Mouse (Mus musculus): ENCODE data around the gene Ganc. TPM values are rescaled to one million over a fixed set of nuclear protein-coding genes. Genes with fewer than 3 reads are reported as not detected.

The Ganc gene
- polyA plus RNA-seq, 1 experiment from 2014 or later, result 10.7 TPM

DNA sequence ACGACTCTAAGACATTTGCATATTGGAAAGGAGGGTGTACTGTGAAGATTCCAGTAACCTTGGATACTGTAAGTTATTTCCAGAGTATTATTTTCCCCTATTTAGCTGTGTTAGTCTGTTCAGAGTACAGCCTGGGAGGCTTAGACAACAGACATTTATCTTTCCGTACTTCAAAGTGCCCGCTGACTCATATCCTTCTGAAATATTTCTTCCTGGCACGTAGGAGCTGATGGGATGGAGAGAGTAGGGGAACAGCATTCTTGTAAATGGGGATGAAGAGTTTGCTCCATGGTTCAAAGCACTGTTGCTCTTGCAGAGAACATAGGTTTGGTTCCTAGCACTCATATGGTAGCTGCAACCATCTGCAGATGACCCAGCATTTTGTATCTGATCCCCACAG lies 48.9 kb downstream of the Ganc start:
- Histone ChIP-seq H3K9ac (no peak overlapping the region), H3K9me3 (replicated peaks) (no peaks in the 10 kb centered on the region; the same call in 1 of the 2 replicates), H3K36me3 (peaks cover 3% of the 10 kb centered on the region; the same call in 1 of the 2 replicates), H3K4me2 (no peak overlapping the region), H3K27ac (ENCODE audit: poor library complexity, severe bottlenecking) (no peak overlapping the region), H3K4me3 (no peak overlapping the region), H3K4me1 (replicated peaks) (0 out of 2 replicates have a peak, but pooled peaks cover 9% of the 10 kb centered on the region), H3K27me3 (replicated peaks) (no peaks in the 10 kb centered on the region)
- 60% methylated on average over 4 of the region's 4 CpGs for WGBS
- no peak for ATAC-seq (ENCODE audit: insufficient number of reproducible peaks, low FRiP score)

DNA sequence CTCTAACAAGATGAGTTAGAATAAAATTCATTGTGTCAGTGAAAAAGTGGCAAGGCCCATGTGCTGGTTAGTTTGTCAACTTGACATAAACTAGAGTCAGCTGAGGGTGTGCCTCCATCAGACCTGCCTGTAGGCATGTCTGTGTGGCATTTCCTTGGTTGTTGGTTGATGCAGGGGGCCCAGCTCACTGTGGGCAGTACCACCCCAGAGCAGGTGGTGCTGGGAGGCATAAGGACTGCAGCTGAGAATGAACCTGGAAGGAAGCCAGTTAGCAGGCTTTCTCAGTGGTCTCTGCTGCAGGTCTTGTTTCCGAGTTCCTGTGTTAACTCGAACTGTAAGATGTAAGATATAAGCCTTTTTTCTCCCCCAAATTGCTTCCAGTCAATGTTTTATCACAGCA lies 51.3 kb downstream of the Ganc start:
- Histone ChIP-seq H3K4me1 (replicated peaks) (0 out of 2 replicates have a peak, but pooled peaks cover 9% of the 10 kb centered on the region), H3K9me3 (replicated peaks) (no peaks in the 10 kb centered on the region; the same call in 1 of the 2 replicates), H3K27me3 (replicated peaks) (no peaks in the 10 kb centered on the region), H3K4me3 (no peak overlapping the region), H3K27ac (ENCODE audit: poor library complexity, severe bottlenecking) (no peak overlapping the region), H3K4me2 (no peak overlapping the region), H3K9ac (no peak overlapping the region), H3K36me3 (peaks cover 3% of the 10 kb centered on the region; the same call in 1 of the 2 replicates)
- no peak for ATAC-seq (ENCODE audit: insufficient number of reproducible peaks, low FRiP score)
- WGBS, result 58% methylated on average over 2 of the region's 2 CpGs

DNA sequence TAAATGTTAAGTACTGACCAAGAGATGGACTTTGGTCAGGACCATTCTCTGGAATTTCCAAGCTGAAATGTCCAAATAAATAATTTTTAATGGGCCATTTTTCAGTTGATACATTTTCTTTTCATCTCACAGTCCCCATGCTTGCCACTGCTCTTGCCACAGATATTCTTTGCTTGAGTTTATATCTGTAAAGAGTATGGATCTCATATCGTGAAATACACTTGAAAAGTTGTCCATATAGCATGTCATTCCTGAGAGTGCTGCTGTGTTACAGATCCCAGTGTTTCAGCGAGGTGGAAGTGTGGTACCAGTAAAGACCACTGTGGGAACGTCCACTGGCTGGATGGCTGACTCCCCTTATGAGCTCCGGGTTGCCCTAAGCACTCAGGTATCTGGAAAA lies 52.0 kb downstream of the Ganc start, which contains the start of gene Capn3:
Gene Capn3 (plus strand): TSS at position 301 of the 400 bp plus-strand sequence.
- Histone ChIP-seq H3K27ac (ENCODE audit: poor library complexity, severe bottlenecking) (no peak within 1 kb of the TSS), H3K4me1 (replicated peaks) (0 out of 2 replicates have a peak, but pooled peaks cover 8% of the 10 kb centered on the region), H3K36me3 (peaks cover 3% of the 10 kb centered on the region; the same call in 1 of the 2 replicates), H3K9me3 (replicated peaks) (no peaks in the 10 kb centered on the region; the same call in 1 of the 2 replicates), H3K4me2 (no peak within 1 kb of the TSS), H3K9ac (no peak within 1 kb of the TSS), H3K27me3 (replicated peaks) (no peaks in the 10 kb centered on the region), H3K4me3 (no peak within 1 kb of the TSS)
- no peak for ATAC-seq (ENCODE audit: insufficient number of reproducible peaks, low FRiP score)
- WGBS, result 72% methylated on average over 4 of the region's 4 CpGs

DNA sequence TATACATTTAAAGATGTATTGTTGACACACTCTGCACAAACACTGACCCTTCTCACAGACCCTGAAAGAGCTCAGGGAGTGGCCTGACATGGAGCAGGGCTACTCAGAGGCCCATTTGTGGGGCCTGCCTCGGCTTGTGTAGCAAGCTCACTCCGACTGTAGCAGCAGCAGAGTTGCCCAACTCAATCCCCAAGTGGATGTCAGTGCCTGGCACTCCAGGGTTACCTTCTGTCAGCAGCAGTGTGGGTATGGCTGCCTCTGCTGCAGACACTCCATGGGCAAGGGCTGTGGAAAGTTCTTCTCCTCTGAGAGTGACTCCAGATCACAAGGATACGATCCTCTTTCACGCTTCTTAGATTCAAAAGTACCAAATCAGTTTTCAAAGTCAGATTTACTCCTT lies 56.5 kb downstream of the Ganc start:
- ATAC-seq (ENCODE audit: insufficient number of reproducible peaks, low FRiP score), result no peak
- Histone ChIP-seq H3K27ac (ENCODE audit: poor library complexity, severe bottlenecking) (no peak overlapping the region), H3K9ac (no peak overlapping the region), H3K4me2 (no peak overlapping the region), H3K27me3 (replicated peaks) (no peaks in the 10 kb centered on the region), H3K9me3 (replicated peaks) (no peaks in the 10 kb centered on the region; the same call in 1 of the 2 replicates), H3K36me3 (no peaks in the 10 kb centered on the region), H3K4me3 (no peak overlapping the region), H3K4me1 (replicated peaks) (peaks cover 16% of the 10 kb centered on the region)
- 79% methylated on average over 4 of the region's 4 CpGs for WGBS

DNA sequence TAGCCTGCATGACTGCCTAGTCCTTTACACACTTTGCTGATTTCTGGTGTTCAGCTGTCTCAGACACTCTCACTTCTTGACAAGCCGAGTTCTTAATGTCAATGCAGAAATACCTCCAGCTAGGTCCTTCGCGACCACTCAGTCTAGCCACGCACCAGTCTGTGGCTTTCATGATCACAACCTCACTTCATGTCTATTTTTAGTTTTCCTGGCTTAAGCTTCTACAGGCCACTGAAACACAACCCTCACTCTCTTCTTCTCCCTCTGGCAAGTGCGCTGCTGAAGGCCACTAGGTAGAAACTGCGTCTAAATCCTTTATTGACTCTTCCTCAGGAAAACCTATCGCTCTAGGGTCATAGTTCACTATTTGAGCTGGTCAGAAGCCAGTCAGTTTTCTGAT lies 59.6 kb downstream of the Ganc start:
- H3K27me3 ChIP-seq (replicated peaks), result no peaks in the 10 kb centered on the region
- H3K9ac ChIP-seq, result no peak overlapping the region
- H3K27ac ChIP-seq (ENCODE audit: poor library complexity, severe bottlenecking), result peak overlapping the region; percentile 66; the same call in 1 of the 2 replicates
- H3K9me3 ChIP-seq (replicated peaks), result no peaks in the 10 kb centered on the region; the same call in 1 of the 2 replicates
- peaks cover 16% of the 10 kb centered on the region for H3K4me1 ChIP-seq (replicated peaks)
- peak overlapping the region; percentile 3; the same call in 1 of the 2 replicates for H3K4me2 ChIP-seq
- ATAC-seq (ENCODE audit: insufficient number of reproducible peaks, low FRiP score), result no peak
- no peak overlapping the region for H3K4me3 ChIP-seq
- 46% methylated on average over 7 of the region's 7 CpGs for WGBS
- H3K36me3 ChIP-seq, result no peaks in the 10 kb centered on the region

DNA sequence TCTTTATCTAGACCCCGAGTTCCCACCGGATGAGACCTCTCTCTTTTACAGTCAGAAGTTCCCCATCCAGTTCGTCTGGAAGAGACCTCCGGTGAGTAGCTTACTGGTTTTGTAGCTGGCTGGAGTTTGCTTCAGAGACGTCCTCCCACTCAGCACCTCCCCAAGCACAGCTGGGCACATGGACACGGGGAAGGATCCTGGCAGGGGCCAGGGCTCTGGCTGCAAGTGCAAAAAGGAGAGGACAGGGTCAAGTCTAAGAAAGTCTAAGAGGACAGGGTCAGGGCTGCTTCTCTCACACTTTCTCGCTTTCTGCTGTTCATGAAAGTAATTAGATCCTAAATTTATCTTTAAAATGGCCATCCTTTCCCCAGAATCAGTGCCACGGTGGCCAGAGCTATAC lies 60.4 kb downstream of the Ganc start:
- Histone ChIP-seq H3K27ac (ENCODE audit: poor library complexity, severe bottlenecking) (no peak overlapping the region), H3K4me1 (replicated peaks) (peaks cover 16% of the 10 kb centered on the region), H3K4me2 (no peak overlapping the region), H3K9me3 (replicated peaks) (no peaks in the 10 kb centered on the region; the same call in 1 of the 2 replicates), H3K4me3 (no peak overlapping the region), H3K27me3 (replicated peaks) (no peaks in the 10 kb centered on the region), H3K36me3 (no peaks in the 10 kb centered on the region), H3K9ac (no peak overlapping the region)
- WGBS, result 59% methylated on average over 8 of the region's 8 CpGs
- no peak for ATAC-seq (ENCODE audit: insufficient number of reproducible peaks, low FRiP score)

DNA sequence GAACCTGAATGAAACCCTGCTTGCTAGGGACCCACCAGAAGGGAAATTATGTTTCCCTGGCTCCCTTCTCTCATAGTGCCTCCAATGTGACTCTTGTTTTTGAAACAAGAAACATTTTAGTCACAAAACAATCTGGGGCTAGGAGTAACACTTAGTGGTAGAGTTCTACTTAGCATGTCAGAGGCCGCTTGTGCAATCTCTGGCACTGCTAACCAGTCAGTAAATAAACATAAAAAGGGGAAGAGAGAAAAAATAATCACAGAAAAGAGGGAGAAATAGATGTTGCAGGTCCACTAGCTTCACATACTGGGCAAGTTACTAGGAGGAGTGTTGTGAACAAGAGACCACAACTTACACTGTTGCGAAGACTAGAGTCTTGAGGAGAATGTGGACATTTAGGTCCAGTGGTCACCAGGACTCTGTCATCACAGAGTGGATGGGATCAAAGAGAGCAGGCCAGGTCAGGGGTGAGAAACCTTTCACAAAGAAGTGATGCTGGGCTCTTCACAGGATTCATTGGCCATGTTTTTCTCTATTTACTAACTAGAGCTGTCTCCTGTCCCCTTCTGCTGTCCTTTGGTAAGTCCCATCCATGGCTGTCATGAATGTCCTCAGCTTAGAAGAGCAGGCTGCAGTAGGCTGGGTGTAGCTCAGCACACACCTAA lies 61.2 kb downstream of the Ganc start:
- ATAC-seq (ENCODE audit: insufficient number of reproducible peaks, low FRiP score), result no peak

DNA sequence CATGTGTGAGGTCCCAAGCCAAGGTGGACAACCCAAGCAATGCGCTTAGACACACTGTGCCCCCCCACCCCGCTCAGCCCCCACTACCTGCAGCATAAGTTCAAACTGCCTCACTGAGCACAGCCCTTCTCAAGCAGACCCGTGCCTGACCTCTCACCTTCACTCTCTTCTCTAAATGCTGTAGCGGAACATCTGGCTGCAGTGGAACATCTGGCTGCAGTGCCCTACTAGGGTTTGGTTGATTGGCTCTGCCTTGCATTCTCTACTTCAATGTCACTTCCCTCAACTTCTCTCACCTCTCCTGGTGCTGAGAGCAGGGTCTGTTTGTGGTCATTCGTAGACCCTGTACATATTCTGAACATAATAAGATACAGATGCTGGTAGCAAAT lies 61.7 kb downstream of the Ganc start:
- Histone ChIP-seq H3K4me1 (replicated peaks) (peaks cover 16% of the 10 kb centered on the region), H3K9ac (no peak overlapping the region), H3K27ac (ENCODE audit: poor library complexity, severe bottlenecking) (no peak overlapping the region), H3K27me3 (replicated peaks) (no peaks in the 10 kb centered on the region), H3K36me3 (no peaks in the 10 kb centered on the region), H3K4me3 (no peak overlapping the region), H3K9me3 (replicated peaks) (no peaks in the 10 kb centered on the region), H3K4me2 (no peak overlapping the region)
- no peak for ATAC-seq (ENCODE audit: insufficient number of reproducible peaks, low FRiP score)
- 79% methylated on average over 5 of the region's 5 CpGs for WGBS

More for the DNA sequence above, 61.2 kb downstream of the Ganc start:
- H3K27me3 ChIP-seq (replicated peaks), result no peaks in the 10 kb centered on the region
- no peaks in the 10 kb centered on the region for H3K36me3 ChIP-seq
- H3K4me3 ChIP-seq, result no peak overlapping the region
- H3K9ac ChIP-seq, result no peak overlapping the region
- H3K27ac ChIP-seq (ENCODE audit: poor library complexity, severe bottlenecking), result no peak overlapping the region
- no peak overlapping the region for H3K4me2 ChIP-seq
- H3K4me1 ChIP-seq (replicated peaks), result peaks cover 16% of the 10 kb centered on the region
- WGBS, result 91% methylated on average over 2 of the region's 2 CpGs
- H3K9me3 ChIP-seq (replicated peaks), result no peaks in the 10 kb centered on the region

DNA sequence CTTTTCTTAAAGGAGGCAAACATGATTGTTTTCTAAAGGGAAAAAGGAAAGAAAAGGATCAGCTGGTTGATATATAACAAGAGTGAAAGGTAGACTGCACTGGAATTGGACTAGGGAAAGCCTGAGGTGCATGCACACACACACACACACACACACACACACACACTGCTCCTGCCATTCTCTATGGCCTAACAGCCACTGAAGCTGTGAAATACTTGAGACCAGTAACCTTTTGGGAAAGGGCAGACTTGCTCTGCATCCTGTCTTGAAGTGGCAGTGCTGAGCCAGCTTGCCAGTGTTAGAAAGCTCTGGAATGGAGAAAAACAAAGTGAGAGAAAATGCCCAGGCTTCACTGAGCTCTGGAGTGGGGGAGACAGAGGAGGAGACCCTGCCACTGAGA lies 64.3 kb downstream of the Ganc start:
- Histone ChIP-seq H3K4me1 (replicated peaks) (peaks cover 11% of the 10 kb centered on the region), H3K27me3 (replicated peaks) (no peaks in the 10 kb centered on the region), H3K9me3 (replicated peaks) (no peaks in the 10 kb centered on the region), H3K27ac (ENCODE audit: poor library complexity, severe bottlenecking) (no peak overlapping the region), H3K4me2 (no peak overlapping the region), H3K36me3 (no peaks in the 10 kb centered on the region), H3K4me3 (no peak overlapping the region), H3K9ac (no peak overlapping the region)
- ATAC-seq (ENCODE audit: insufficient number of reproducible peaks, low FRiP score), result no peak

DNA sequence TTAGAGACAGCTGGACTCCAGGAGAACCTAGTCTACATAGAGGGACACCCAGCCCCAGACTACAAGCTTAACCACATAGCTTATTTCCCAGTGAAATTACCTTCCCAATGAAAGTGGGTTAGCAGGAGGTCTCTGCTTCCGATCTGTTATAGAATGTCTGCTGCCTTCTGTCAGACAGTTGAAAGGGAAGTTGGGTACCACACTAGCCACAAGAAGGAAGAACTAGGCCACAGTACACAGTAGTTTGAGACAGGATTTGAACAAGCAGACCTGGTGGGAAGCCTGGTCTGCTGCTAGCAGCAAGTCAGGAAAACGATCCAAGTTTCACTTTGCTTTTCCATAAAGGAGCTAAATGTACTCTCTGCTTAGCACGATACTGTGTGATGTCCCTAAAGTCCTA lies 65.5 kb downstream of the Ganc start:
- H3K36me3 ChIP-seq, result no peaks in the 10 kb centered on the region
- 0 out of 2 replicates have a peak, but pooled peaks cover 5% of the 10 kb centered on the region for H3K9me3 ChIP-seq (replicated peaks)
- no peaks in the 10 kb centered on the region for H3K27me3 ChIP-seq (replicated peaks)
- WGBS, result 84% methylated on average over 3 of the region's 3 CpGs
- no peak for ATAC-seq (ENCODE audit: insufficient number of reproducible peaks, low FRiP score)
- peaks cover under 1% of the 10 kb centered on the region; the same call in 1 of the 2 replicates for H3K4me1 ChIP-seq (replicated peaks)
- no peak overlapping the region for H3K4me3 ChIP-seq
- H3K9ac ChIP-seq, result no peak overlapping the region
- no peak overlapping the region for H3K27ac ChIP-seq (ENCODE audit: poor library complexity, severe bottlenecking)
- H3K4me2 ChIP-seq, result no peak overlapping the region

DNA sequence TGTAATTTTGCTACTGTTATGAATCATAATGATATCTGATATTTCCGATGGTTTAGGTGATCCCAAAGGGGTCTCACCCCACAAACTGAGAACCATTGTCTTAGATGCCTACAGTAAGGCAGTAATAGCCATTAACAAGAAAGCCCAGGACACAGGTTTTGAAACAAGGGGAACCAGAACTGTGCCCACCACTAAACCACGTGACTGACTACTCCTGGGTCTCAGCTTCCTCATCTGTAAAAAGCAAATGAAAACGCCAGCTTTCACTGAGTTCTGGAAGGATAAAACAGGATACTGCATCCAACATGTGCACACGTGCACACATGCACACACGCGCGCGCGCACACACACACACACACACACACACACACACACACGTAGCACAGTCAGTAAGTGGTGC lies 66.0 kb downstream of the Ganc start:
- no peaks in the 10 kb centered on the region for H3K4me1 ChIP-seq (replicated peaks)
- no peak overlapping the region for H3K4me3 ChIP-seq
- H3K27me3 ChIP-seq (replicated peaks), result no peaks in the 10 kb centered on the region
- H3K9ac ChIP-seq, result no peak overlapping the region
- no peaks in the 10 kb centered on the region for H3K36me3 ChIP-seq
- 0 out of 2 replicates have a peak, but pooled peaks cover 5% of the 10 kb centered on the region for H3K9me3 ChIP-seq (replicated peaks)
- no peak overlapping the region for H3K4me2 ChIP-seq
- ATAC-seq (ENCODE audit: insufficient number of reproducible peaks, low FRiP score), result no peak
- 85% methylated on average over 10 of the region's 10 CpGs for whole genome bisulfite sequencing
- H3K27ac ChIP-seq (ENCODE audit: poor library complexity, severe bottlenecking), result no peak overlapping the region
